Mouse (Mus musculus) yolk sac, embryonic 10.5 days (tissue): ENCODE results near the gene Keg1.

Experiments used
- DNase-seq: peaks from one replicate; pipeline ENCODE4 v3.0.0-alpha.2; 2017; ENCODE audit warnings: low spot score

The Keg1 gene

GRCm38 (mm10) chr19:12765308-12765707 lies 69.7 kb downstream of the Keg1 start, which contains the start of gene Cntf:
Cntf (minus strand) TSS chr19:12765632.
- no peak for DNase-seq
